Comparison of ENCODE assay signal across 8 mouse cellular contexts in genomic region chr3:135469974-135470373, GRCm38 (mm10). TPM values are rescaled to one million over a fixed set of nuclear protein-coding genes. Genes with fewer than 3 reads are reported as not detected.
DNase-seq lines count a peak whose midpoint lies in the region; ATAC-seq and TF ChIP-seq lines count a peak whose summit lies in the region.

No protein-coding gene starts in this region.

- H3K4me2 ChIP-seq in liver, embryonic 16.5 days (ENCODE audit: low read depth, low read length): no peak overlapping the region
- H3K4me2 ChIP-seq in liver, embryonic 12.5 days: no peak overlapping the region
- H3K4me2 ChIP-seq in heart, postnatal 0 days (ENCODE audit: low read depth, low read length): no peak overlapping the region
- H3K4me2 ChIP-seq in stomach, postnatal 0 days (replicated peaks; ENCODE audit: low read depth): no peak overlapping the region

- no peak overlapping the region for H3K27ac ChIP-seq in liver, embryonic 16.5 days (ENCODE audit: low read length)
- no peak overlapping the region for H3K27ac ChIP-seq in liver, embryonic 12.5 days
- H3K27ac ChIP-seq in cerebellum, adult 2 months (ENCODE audit: insufficient read depth, low read length): no peak overlapping the region
- peak overlapping the region; percentile 8; the same call in 1 of the 2 replicates for H3K27ac ChIP-seq in heart, postnatal 0 days (ENCODE audit: low read depth)
- no peak overlapping the region for H3K27ac ChIP-seq in stomach, postnatal 0 days (replicated peaks)

- TF ChIP-seq EP300 in heart, postnatal 0 days (IDR thresholded peaks at IDR 0.05; ENCODE audit: low read depth): no peak
- no peak for TF ChIP-seq EP300 in stomach, postnatal 0 days (optimal IDR thresholded peaks at IDR 0.05)

- H3K9me3 ChIP-seq in liver, embryonic 16.5 days (replicated peaks; ENCODE audit: control insufficient read depth, low read length): no peaks in the 10 kb centered on the region
- no peaks in the 10 kb centered on the region for H3K9me3 ChIP-seq in liver, embryonic 12.5 days (replicated peaks)
- H3K9me3 ChIP-seq in heart, postnatal 0 days (replicated peaks; ENCODE audit: control insufficient read depth, low read length): no peaks in the 10 kb centered on the region
- no peaks in the 10 kb centered on the region for H3K9me3 ChIP-seq in stomach, postnatal 0 days (ENCODE audit: control insufficient read depth, low read length)

- TF ChIP-seq CTCF in cerebellum, adult 2 months (IDR thresholded peaks at IDR 0.05; ENCODE audit: borderline replicate concordance, insufficient read depth, low read depth, low read length): no peak
- TF ChIP-seq CTCF in heart, postnatal 0 days (IDR thresholded peaks at IDR 0.05; ENCODE audit: low read depth): no peak
- no peak for TF ChIP-seq CTCF in stomach, postnatal 0 days (IDR thresholded peaks at IDR 0.05; ENCODE audit: low read depth)

- ATAC-seq in liver, embryonic 16.5 days (ENCODE audit: low read depth): peak; percentile 71; the same call in 1 of the 2 replicates
- no peak for ATAC-seq in liver, embryonic 12.5 days
- peak; percentile 82 for ATAC-seq in heart, postnatal 0 days (ENCODE audit: insufficient read depth, low read depth)
- peak; percentile 95 for ATAC-seq in stomach, postnatal 0 days (ENCODE audit: low FRiP score, low TSS enrichment)

- H3K36me3 ChIP-seq in liver, embryonic 16.5 days (ENCODE audit: control insufficient read depth, insufficient read depth): no peaks in the 10 kb centered on the region; the same call in 1 of the 2 replicates
- peaks cover 20% of the 10 kb centered on the region for H3K36me3 ChIP-seq in liver, embryonic 12.5 days
- peaks cover 10% of the 10 kb centered on the region; the same call in 1 of the 2 replicates for H3K36me3 ChIP-seq in heart, postnatal 0 days (replicated peaks; ENCODE audit: control insufficient read depth, insufficient read depth, low read length)
- no peaks in the 10 kb centered on the region for H3K36me3 ChIP-seq in stomach, postnatal 0 days (ENCODE audit: control insufficient read depth, insufficient read depth, low read length)

- H3K4me3 ChIP-seq in liver, embryonic 16.5 days (ENCODE audit: low read depth, low read length): no peak overlapping the region
- no peak overlapping the region for H3K4me3 ChIP-seq in liver, embryonic 12.5 days
- H3K4me3 ChIP-seq in cerebellum, adult 2 months (replicated peaks; ENCODE audit: insufficient read depth, low read depth, low read length): no peak overlapping the region
- no peak overlapping the region for H3K4me3 ChIP-seq in heart, postnatal 0 days (ENCODE audit: low read depth, low read length)
- H3K4me3 ChIP-seq in stomach, postnatal 0 days (ENCODE audit: low read depth, low read length): no peak overlapping the region

- no peak overlapping the region for H3K9ac ChIP-seq in liver, embryonic 16.5 days (ENCODE audit: low read depth, low read length)
- H3K9ac ChIP-seq in liver, embryonic 12.5 days: no peak overlapping the region
- H3K9ac ChIP-seq in heart, postnatal 0 days (replicated peaks; ENCODE audit: low read depth, low read length): no peak overlapping the region
- no peak overlapping the region for H3K9ac ChIP-seq in stomach, postnatal 0 days (ENCODE audit: low read length)

- DNase-seq in cerebellum, adult 2 months: peak; percentile 78 to 87
- peak; percentile 77 for DNase-seq in heart, postnatal 0 days (ENCODE audit: low spot score)
- peak; percentile 47 for DNase-seq in large intestine, adult 2 months (ENCODE audit: low read depth, low spot score)
- DNase-seq in lung, postnatal 25 days (ENCODE audit: low spot score): peak; percentile 55
- peak; percentile 84 for DNase-seq in stomach, postnatal 0 days (ENCODE audit: low spot score)
- no peak for DNase-seq in retina, embryonic 14.5 days (ENCODE audit: low spot score)

- 44% methylated on average over 4 of the region's 4 CpGs for WGBS in liver, embryonic 16.5 days (ENCODE audit: insufficient replicate concordance)
- 46% methylated on average over 4 of the region's 4 CpGs for WGBS in liver, embryonic 12.5 days (ENCODE audit: insufficient replicate concordance)
- 3% methylated on average over 4 of the region's 4 CpGs for WGBS in cerebellum, adult 2 months
- WGBS in heart, postnatal 0 days: 30% methylated on average over 4 of the region's 4 CpGs
- WGBS in large intestine, adult 2 months: 9% methylated on average over 4 of the region's 4 CpGs
- WGBS in stomach, postnatal 0 days: 17% methylated on average over 4 of the region's 4 CpGs

- no peaks in the 10 kb centered on the region for H3K27me3 ChIP-seq in liver, embryonic 16.5 days (ENCODE audit: control insufficient read depth, insufficient read depth, low read depth, low read length)
- no peaks in the 10 kb centered on the region for H3K27me3 ChIP-seq in liver, embryonic 12.5 days (replicated peaks)
- H3K27me3 ChIP-seq in cerebellum, adult 2 months (ENCODE audit: control insufficient read depth, insufficient read depth, low read length): no peaks in the 10 kb centered on the region
- no peaks in the 10 kb centered on the region for H3K27me3 ChIP-seq in heart, postnatal 0 days (ENCODE audit: control insufficient read depth, insufficient read depth, low read length)
- H3K27me3 ChIP-seq in stomach, postnatal 0 days (ENCODE audit: control insufficient read depth, insufficient read depth, low read length): no peaks in the 10 kb centered on the region

- no peaks in the 10 kb centered on the region for H3K4me1 ChIP-seq in liver, embryonic 16.5 days (ENCODE audit: control insufficient read depth, low read depth, low read length)
- H3K4me1 ChIP-seq in liver, embryonic 12.5 days: no peaks in the 10 kb centered on the region
- peaks cover 5% of the 10 kb centered on the region; the same call in 1 of the 2 replicates for H3K4me1 ChIP-seq in cerebellum, adult 2 months (ENCODE audit: control insufficient read depth, insufficient read depth, low read length)
- 0 out of 2 replicates have a peak, but pooled peaks cover 6% of the 10 kb centered on the region for H3K4me1 ChIP-seq in heart, postnatal 0 days (ENCODE audit: control insufficient read depth, insufficient read depth)
- 0 out of 2 replicates have a peak, but pooled peaks cover 3% of the 10 kb centered on the region for H3K4me1 ChIP-seq in stomach, postnatal 0 days (replicated peaks; ENCODE audit: control insufficient read depth, insufficient read depth)

- no peak for TF ChIP-seq POLR2A in cerebellum, adult 2 months (IDR thresholded peaks at IDR 0.05; ENCODE audit: borderline replicate concordance, insufficient read depth, low read length)

RNA-seq across cellular contexts. Expression of gene Manba, which starts 15.4 kb away (rescaled TPM):
- polyA plus RNA-seq in liver, embryonic 16.5 days (2015; fragmentation: Nextera tagmentation; extraction: Ambion mirVana): 6.6 and 7.2 TPM in 2 replicates
- polyA plus RNA-seq in liver, embryonic 12.5 days (2016; fragmentation: Nextera tagmentation; extraction: Ambion mirVana): 6.8 and 7.3 TPM in 2 replicates
- 8.8 and 9.8 TPM in 2 replicates for polyA plus RNA-seq in cerebellum, adult 2 months (2012; rRNA removed)
- 30.1 and 36.0 TPM in 2 replicates for total RNA-seq in heart, postnatal 0 days (2014; rRNA removed; ENCODE audit: low replicate concordance)
- polyA plus RNA-seq in heart, postnatal 0 days (2015; fragmentation: Nextera tagmentation; extraction: Ambion mirVana): 19.8 and 20.6 TPM in 2 replicates
- 4.8 and 6.1 TPM in 2 replicates for polyA plus RNA-seq in large intestine, adult 2 months (2012; rRNA removed)
- 11.8 and 12.8 TPM in 2 replicates for polyA plus RNA-seq in stomach, postnatal 0 days (2015; fragmentation: Nextera tagmentation; extraction: Ambion mirVana)

RNA-seq across cellular contexts. Expression of gene Ube2d3, which starts 32.0 kb away (rescaled TPM):
- 233 and 242 TPM in 2 replicates for polyA plus RNA-seq in liver, embryonic 16.5 days (2015; fragmentation: Nextera tagmentation; extraction: Ambion mirVana)
- polyA plus RNA-seq in liver, embryonic 12.5 days (2016; fragmentation: Nextera tagmentation; extraction: Ambion mirVana): 331 and 332 TPM in 2 replicates
- 181 and 187 TPM in 2 replicates for polyA plus RNA-seq in cerebellum, adult 2 months (2012; rRNA removed)
- total RNA-seq in heart, postnatal 0 days (2014; rRNA removed; ENCODE audit: low replicate concordance): 944 and 1,112 TPM in 2 replicates
- polyA plus RNA-seq in heart, postnatal 0 days (2015; fragmentation: Nextera tagmentation; extraction: Ambion mirVana): 419 and 429 TPM in 2 replicates
- 174 and 281 TPM in 2 replicates for polyA plus RNA-seq in large intestine, adult 2 months (2012; rRNA removed)
- polyA plus RNA-seq in stomach, postnatal 0 days (2015; fragmentation: Nextera tagmentation; extraction: Ambion mirVana): 420 and 430 TPM in 2 replicates

RNA-seq across cellular contexts. Expression of gene Cisd2, which starts 46.2 kb away (rescaled TPM):
- 25.6 and 29.2 TPM in 2 replicates for polyA plus RNA-seq in liver, embryonic 16.5 days (2015; fragmentation: Nextera tagmentation; extraction: Ambion mirVana)
- 45.4 and 45.7 TPM in 2 replicates for polyA plus RNA-seq in liver, embryonic 12.5 days (2016; fragmentation: Nextera tagmentation; extraction: Ambion mirVana)
- polyA plus RNA-seq in cerebellum, adult 2 months (2012; rRNA removed): 48.6 and 51.3 TPM in 2 replicates
- total RNA-seq in heart, postnatal 0 days (2014; rRNA removed; ENCODE audit: low replicate concordance): 20.7 and 20.8 TPM in 2 replicates
- 43.0 and 48.2 TPM in 2 replicates for polyA plus RNA-seq in heart, postnatal 0 days (2015; fragmentation: Nextera tagmentation; extraction: Ambion mirVana)
- 13.6 and 21.8 TPM in 2 replicates for polyA plus RNA-seq in large intestine, adult 2 months (2012; rRNA removed)
- polyA plus RNA-seq in stomach, postnatal 0 days (2015; fragmentation: Nextera tagmentation; extraction: Ambion mirVana): 34.2 and 35.5 TPM in 2 replicates
